18 mouse cellular contexts compared by ENCODE assay signal in genomic region chr16:13460071-13460470, GRCm38 (mm10).
DNase-seq lines count a peak whose midpoint lies in the region; TF ChIP-seq lines count a peak whose summit lies in the region.
"Had no signal": no experiment of that assay in that cellular context is flagged by ENCODE, and none has a peak within 500 bp of the region (broad histone marks: within the 10 kb centered on the region; RNA-seq: fewer than 3 reads in every experiment).

No protein-coding gene starts in this region.

- no peaks in the 10 kb centered on the region for H3K36me3 ChIP-seq in heart, adult 2 months (ENCODE audit: control insufficient read depth, insufficient read depth, low read length)
- no peaks in the 10 kb centered on the region for H3K36me3 ChIP-seq in heart, embryonic 10.5 days
- H3K36me3 ChIP-seq: embryonic facial prominence, embryonic 13.5 days; forebrain, embryonic 10.5 days; hindbrain, embryonic 12.5 days; hindbrain, embryonic 15.5 days had no signal

- no peaks in the 10 kb centered on the region; the same call in 1 of the 2 replicates for H3K27me3 ChIP-seq in heart, adult 2 months (ENCODE audit: control insufficient read depth, insufficient read depth, low read length)
- no peaks in the 10 kb centered on the region for H3K27me3 ChIP-seq in heart, embryonic 10.5 days (ENCODE audit: insufficient read depth, poor library complexity, severe bottlenecking)
- H3K27me3 ChIP-seq: embryonic facial prominence, embryonic 13.5 days; hindbrain, embryonic 12.5 days; hindbrain, embryonic 15.5 days had no signal

- no peak overlapping the region for H3K4me3 ChIP-seq in gastrocnemius, adult 2 months
- H3K4me3 ChIP-seq in heart, adult 2 months, result no peak overlapping the region
- H3K4me3 ChIP-seq in heart, embryonic 10.5 days, result no peak overlapping the region
- H3K4me3 ChIP-seq: embryonic facial prominence, embryonic 13.5 days; forebrain, embryonic 10.5 days; forebrain, embryonic 13.5 days; hindbrain, embryonic 12.5 days; hindbrain, embryonic 15.5 days had no signal

- 58% methylated on average over 1 of the region's 1 CpGs for WGBS in heart, adult 2 months
- 74% methylated on average over 1 of the region's 1 CpGs for WGBS in heart, embryonic 10.5 days

- intact Hi-C loops in gastrocnemius, adult 2 months (cut with DNase I), result no loop called here
- intact Hi-C loops in heart, adult 2 months (cut with DNase I), result no loop called here

- TF ChIP-seq CTCF in gastrocnemius, adult 2 months (IDR thresholded peaks at IDR 0.05), result no peak
- TF ChIP-seq CTCF in heart, adult 2 months (IDR thresholded peaks at IDR 0.05), result no peak

- no peaks in the 10 kb centered on the region for H3K4me1 ChIP-seq in heart, adult 2 months (ENCODE audit: control insufficient read depth, insufficient read depth, low read length)
- H3K4me1 ChIP-seq in heart, embryonic 10.5 days, result no peaks in the 10 kb centered on the region
- H3K4me1 ChIP-seq: forebrain, embryonic 13.5 days; hindbrain, embryonic 12.5 days; hindbrain, embryonic 15.5 days had no signal

- DNase-seq in gastrocnemius, adult 2 months, result peak; percentile 77
- no peak for DNase-seq in gastrocnemius, postnatal 4 days (ENCODE audit: low spot score in 2 of 2)
- DNase-seq in gastrocnemius, adult 8-10 months (ENCODE audit: low spot score in 2 of 2), result peak; percentile 34 to 49
- peak; percentile 33 for DNase-seq in gastrocnemius, postnatal 25 days
- no peak for DNase-seq in heart, adult 2 months
- DNase-seq in heart, embryonic 10.5 days (ENCODE audit: low spot score), result no peak
- DNase-seq: adrenal gland, adult 8-10 months; adrenal gland, postnatal 25 days; cerebellum, adult 18-20 months; cerebellum, adult 9-10 months; cerebellum, postnatal 25 days; heart, adult 18-20 months; kidney, adult 2 months had no signal

- no peak overlapping the region for H3K9ac ChIP-seq in heart, adult 2 months (ENCODE audit: low read depth, low read length)
- H3K9ac ChIP-seq: embryonic facial prominence, embryonic 13.5 days; forebrain, embryonic 13.5 days; hindbrain, embryonic 12.5 days; hindbrain, embryonic 15.5 days had no signal

- TF ChIP-seq EP300 in heart, adult 2 months (IDR thresholded peaks at IDR 0.05; ENCODE audit: insufficient read depth, low read depth, low read length), result no peak

- no peaks in the 10 kb centered on the region for H3K9me3 ChIP-seq in heart, embryonic 10.5 days
- H3K9me3 ChIP-seq: embryonic facial prominence, embryonic 13.5 days; forebrain, embryonic 10.5 days; forebrain, embryonic 13.5 days; hindbrain, embryonic 12.5 days; hindbrain, embryonic 15.5 days had no signal

- no peaks in the 10 kb centered on the region for H3K79me2 ChIP-seq in heart, adult 2 months (replicated peaks; ENCODE audit: control insufficient read depth, insufficient read depth, low read length)

- H3K27ac ChIP-seq in gastrocnemius, adult 2 months, result peak overlapping the region; percentile 51; the same call in 1 of the 2 replicates
- H3K27ac ChIP-seq in heart, adult 2 months, result no peak overlapping the region
- H3K27ac ChIP-seq in heart, embryonic 10.5 days, result no peak overlapping the region
- H3K27ac ChIP-seq: embryonic facial prominence, embryonic 13.5 days; forebrain, embryonic 10.5 days; forebrain, embryonic 13.5 days; hindbrain, embryonic 12.5 days; hindbrain, embryonic 15.5 days had no signal

- TF ChIP-seq POLR2A in heart, adult 2 months (IDR thresholded peaks at IDR 0.05; ENCODE audit: insufficient read depth, low read depth, low read length), result no peak

Comparison
In these comparisons a context has a peak if more than half of its experiments do, and no peak if none do; other contexts are left out.
1. DNase-seq: peak in gastrocnemius, adult 2 months (single experiment), gastrocnemius, adult 8-10 months (2 of 2) and gastrocnemius, postnatal 25 days (single experiment); none in gastrocnemius, postnatal 4 days (0 of 2), heart, adult 2 months (0 of 2) and heart, embryonic 10.5 days (single experiment).